Mouse (Mus musculus) frontal cortex, postnatal 36 days (tissue): Measurements from ENCODE around the gene Sox8.

Source experiments
- DNase-seq, 2 experiments: peaks; one replicate each; pipeline ENCODE4 v3.0.0; 2022; ENCODE audit warnings: low spot score in 2 of 2

The Sox8 gene

DNA sequence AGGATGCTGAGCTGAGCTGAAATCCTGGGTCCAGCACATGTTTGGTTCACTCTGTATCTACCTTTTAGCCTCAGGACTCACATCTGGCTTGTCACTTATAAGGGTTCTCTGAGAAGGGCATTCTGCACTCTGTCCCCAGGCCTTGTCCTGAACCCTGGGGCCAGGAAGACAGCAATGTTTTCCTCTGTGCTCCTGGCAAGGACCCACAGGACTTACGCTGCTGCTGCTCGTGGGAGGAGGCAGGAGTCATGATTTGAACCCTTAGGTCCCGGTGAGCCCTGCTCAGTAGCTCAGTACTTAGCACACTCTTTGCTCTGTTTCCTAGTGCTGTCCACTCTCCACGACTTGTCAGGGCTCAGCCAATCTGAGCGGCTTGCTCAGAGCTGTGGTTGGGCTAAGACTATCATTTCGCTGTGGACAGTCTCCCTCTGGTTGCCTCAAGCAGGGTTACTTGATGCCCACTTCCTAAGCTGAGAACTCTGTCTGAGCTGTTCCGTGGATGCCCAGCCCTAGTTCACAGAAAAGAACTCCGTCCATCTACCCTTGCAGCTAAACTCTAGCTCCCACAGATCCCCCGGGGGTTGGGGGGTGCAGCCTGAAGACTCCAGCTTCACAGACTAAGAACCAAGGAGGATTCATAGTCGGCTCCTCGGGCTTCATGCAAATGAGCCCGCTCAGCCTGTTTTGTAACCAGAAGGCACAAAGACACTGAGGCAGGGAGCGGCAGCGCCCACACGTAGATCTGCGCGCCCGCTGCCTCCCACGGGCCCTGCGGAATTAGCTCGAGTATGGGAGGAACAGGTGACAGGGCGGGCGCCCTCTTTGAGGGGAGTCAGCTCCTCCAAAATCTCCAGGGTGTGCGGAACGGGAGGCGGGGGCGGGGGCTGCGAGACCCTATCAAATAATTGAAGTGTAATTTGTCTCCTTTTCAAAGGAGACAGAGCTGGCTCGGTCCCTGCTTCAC is 14.5 kb downstream of the Sox8 start:
- peak; percentile 84 to 93 for DNase-seq

DNA sequence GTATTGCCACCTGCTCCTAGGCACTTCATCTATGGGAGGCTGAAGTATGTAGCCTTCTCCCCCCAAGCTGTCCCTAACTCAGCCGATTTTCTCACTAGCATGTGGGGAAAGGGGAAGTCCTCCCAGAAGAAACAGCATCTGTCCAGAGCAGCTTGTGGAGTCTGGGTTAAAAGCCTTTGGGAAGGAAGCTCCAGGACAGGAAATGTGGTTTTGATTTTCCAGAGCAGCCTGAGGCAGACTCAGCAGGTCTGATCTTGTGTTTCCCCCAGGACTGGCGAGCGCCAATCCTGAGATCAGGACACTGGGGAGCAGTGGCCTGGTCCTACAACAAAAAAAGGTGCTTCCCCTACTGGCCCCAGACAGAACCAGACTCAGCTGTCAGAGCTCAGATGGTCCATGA is 15.3 kb downstream of the Sox8 start:
- peak in 1 of 2 experiments; percentile 15 for DNase-seq

DNA sequence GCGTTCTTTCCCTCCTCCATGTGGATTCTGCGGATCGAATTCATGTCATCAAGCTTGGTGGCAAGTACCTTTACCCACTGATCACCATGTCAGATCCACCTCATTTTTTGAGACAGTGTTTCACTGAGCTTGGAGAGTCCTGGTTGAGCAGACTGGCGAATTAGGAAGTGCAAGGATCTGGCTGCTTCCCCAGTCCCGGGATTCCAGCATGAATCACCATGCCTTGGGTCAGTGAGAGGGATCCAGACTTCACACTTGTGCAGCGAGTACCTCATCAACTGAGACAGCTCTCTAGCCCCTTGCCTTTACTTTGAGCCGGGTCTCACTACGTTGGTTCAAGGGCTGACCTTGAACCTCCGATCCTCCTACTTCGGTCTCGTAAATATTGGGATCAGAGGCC is 19.2 kb downstream of the Sox8 start:
- no peak for DNase-seq

DNA sequence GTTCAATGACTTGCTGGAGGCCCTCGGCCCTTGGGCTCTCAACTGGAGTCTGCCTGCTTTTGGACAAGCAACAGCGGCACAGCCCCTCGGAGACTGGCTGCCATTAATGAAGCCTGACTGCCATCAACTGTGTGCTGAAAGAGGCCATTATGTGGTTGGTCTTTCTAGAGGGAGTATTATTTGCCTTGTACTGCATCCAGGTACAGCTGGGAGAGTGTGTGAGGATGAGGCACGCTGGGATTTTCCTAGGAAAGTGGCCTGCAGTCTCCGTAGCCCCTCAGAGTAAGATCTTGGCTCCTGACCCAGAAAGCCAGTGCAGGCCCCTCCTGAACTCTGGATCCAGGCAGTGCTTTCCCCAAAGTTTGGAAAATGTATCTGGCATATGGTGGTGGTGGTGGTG is 20.5 kb downstream of the Sox8 start:
- no peak for DNase-seq

DNA sequence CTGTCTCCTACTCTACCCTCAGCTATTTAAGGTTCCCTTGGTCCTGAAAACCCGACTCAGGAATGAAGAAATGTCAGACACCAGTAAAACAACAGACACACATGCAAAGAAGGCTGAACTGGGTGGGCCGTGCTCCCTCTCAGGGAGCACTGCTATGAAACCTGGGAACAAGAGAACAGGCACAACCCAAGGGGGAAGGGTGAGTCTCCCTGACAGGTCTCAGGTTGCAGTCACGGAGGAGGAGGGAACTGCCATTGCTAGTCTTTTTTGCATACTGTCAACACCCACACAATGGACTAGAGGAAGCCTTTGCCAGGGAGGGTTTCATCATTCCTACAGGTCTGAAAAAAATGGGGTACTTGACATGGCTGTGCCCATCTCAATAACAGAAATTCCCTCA is 23.5 kb downstream of the Sox8 start:
- DNase-seq, result no peak

DNA sequence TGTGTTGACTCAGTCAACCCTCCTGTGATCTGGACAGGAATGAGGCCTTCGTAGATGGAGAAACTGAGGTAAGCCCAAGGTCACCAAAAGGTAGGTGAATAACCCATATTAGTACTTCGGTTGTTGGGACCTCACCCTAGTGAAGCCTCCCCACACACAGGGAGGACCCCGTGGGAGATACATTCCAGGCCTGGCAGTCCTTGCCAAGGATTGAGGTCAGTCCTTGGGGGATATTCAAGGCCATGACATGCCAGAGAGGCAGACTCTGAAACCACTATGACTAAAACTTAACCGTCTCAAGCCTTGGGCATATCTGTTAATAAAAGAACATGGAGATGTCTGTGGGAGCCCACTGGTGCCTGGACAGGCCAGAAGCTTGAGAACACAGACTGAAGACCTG is 28.7 kb downstream of the Sox8 start:
- no peak for DNase-seq

DNA sequence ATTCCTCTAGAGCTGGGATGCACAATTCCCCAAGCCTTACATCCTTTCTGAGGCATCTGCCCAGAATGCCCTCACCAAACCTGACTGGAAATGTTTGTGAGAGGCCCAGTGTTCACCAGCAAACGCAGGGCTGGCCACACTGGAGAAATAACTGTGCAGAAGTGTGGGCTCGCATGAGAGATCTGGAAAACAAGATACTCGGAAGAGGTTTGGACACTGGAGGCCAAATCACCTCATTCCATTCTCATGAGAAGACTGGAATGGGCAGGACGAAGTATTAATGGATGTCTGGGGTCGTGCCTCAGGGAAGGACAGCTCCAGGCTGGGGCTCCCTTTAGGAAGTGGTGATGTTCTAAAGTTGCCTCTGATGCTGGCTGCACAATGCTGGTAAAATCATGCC is 29.8 kb downstream of the Sox8 start:
- no peak for DNase-seq

DNA sequence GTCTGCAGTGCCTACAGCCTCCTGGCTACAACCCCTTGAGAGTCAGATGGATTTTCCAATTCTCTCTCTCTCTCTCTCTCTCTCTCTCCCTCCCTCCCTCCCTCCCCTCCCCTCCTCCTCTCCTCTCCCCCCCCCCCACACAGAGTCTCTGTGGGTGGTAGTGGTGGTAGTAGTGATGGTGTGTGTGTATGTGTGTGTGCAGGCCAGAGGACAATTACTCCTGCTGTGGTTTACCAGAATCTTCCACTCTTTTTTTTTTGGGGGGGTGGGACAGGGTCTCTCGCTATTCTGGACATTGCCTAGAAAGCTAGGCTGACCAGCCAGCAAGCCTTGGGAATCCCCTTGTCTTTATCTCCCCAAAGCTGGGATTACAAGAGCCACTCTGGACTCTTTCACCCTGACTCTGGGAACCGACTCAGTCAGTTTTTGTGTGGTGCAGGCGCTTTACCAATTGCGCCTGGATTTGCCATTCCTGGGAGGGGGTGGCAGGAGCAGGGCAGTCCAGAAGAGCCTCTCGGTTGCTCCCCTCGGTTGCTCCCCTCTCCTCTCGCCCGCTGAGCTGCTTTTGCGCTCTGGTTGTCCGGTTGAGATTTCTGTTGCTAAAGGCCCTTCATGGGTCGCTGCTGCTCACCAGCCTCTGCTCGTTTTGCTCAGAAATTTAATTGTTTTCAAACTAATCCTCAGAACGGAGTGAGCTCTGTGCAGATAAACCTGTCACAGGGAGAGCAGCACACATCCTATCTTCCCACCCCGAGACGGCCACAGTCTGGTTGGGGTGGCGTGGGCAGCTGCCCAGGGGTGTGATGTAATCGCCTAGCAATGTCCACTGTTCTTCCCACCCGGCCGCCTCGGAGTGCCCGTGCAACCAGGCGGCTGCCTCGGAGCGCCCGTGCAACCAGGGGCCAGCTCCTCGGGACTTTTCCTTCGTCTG is 31.3 kb downstream of the Sox8 start:
- peak in 1 of 2 experiments; percentile 30 for DNase-seq

DNA sequence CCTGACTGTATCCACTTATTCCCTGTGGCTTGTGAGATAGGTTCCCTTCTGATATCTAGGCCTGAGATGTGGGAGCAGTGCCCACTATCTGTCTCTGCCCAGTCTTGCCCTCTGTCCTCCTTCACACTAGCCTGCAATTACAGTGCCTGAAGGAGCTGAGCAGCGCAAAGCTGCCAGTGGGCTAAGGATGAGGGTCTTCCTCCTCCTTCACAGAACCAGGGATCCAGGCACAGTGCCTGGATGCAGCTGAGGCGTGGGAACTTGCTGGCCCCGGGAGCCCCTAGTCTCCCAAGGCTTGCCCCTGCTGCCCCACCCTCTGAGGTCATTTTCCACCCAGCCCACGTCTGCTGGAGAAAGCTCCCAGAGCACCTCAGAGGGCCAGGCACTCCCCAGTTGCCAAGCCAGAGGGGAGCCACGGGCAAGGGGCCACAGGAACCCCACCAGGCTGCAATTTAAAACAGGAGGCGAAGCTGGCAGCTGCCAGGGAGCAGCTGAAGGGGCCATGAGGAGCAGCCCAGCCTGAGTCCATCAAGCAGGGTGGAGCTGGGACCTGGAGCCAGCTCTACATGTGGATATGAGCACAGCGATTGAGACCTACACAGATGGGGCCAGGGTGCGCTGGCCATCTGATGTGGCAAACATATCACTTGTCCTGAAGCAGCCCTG is 40.0 kb downstream of the Sox8 start:
- DNase-seq, result no peak

DNA sequence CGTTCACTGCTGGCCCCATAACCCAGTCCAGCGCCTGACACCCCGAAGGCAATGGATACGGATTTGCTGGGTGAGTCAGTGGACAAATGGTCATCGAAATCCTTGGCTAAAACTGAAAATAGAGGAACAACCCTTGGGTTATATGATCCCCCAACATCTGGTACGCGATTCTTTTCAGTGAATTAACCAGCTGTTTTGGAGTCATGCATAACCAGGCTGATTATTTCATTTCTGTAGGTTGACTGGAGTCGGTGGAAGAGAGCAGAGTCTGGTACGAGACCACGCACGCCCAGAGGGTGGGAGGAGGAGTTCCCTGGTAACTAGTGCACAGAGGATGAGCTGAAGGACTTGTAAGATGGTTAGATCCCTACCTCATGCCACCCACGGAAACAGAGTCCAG is 48.4 kb downstream of the Sox8 start:
- DNase-seq, result no peak

DNA sequence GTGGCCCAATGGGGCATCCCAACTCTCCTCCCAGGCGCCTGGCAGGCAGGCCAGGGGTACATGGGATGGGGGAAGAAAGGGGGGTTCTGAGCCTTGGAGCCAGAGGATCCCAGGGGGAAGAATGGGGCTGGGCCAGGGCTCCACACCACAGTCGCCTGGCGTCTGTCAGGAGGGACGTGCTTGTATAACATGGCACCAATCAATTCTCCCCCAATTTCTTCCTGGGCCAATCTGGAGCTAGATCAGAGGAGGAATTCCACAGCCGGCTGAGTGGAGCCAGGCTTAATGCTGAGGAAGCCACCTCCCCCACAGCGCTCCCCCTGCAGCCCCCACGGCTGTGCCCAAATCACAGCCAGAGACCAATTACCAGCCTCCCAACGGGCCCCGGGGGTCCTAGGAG is 50.0 kb downstream of the Sox8 start:
- DNase-seq, result no peak

DNA sequence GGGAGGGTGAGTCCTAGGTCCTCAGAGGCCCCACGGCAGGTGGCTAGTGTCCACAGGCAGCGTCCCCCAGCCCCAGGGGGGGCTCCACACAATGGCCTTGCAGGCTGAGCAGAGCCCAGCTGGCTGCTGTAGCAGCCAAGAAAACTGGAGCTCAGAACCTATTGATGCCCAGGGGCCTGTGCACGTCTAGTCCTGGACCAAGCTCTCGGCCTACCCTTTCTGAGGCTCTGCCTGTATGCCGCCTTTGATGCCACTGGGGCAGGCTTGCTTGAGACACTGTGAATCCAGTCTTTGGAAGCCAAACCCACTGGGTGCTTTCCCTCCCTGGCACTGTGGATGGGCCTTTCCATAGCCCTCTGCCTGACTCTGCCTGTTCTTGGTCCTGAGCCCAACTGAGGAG is 51.0 kb downstream of the Sox8 start:
- DNase-seq, result peak in 1 of 2 experiments; percentile 19

DNA sequence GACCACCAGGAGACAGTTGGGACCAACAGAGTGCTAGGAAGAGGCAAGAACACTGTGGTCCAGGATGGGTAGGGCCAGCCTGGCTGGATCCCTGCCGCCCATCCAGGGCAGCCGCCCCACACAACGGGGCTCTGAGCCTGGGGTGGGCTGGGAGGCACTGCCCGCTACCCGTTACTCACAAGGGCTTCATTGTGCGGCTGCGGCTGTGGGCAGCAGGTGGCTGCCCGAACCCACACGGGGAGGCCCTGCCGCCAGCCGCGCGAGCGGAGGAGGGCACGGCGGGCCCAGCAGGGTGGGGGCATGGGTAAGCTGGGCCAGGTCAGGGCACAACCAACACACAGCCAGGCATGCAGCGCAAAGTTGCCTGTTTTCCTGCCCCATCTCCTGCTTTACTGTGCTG is 52.3 kb downstream of the Sox8 start:
- DNase-seq, result peak; percentile 26 to 32

DNA sequence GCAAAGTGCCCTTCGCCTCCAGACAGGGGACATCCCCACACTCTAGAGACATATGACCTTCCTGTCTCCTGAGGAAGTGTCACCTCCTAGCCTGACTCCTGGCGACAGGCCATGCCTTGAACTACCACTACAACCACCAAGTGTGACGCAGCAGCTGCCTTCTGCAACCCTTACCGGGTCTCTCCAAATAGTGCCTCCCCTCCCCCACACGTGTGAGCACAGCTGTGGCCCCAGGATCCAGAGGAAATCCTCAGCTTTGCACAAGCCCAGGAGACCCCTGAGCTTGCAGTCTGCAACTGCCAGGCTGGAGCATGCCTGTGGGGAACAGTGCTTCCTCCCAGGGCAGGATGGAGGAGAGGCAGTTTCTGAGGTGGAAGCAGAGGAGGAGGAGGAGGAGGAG is 54.2 kb downstream of the Sox8 start:
- DNase-seq, result no peak
